Mouse (Mus musculus) R1 (cell line): ENCODE data around the gene Krt10.

Experiments
- DNase-seq: peaks from one replicate; pipeline ENCODE4 v3.0.0-alpha.2; 2018; ENCODE audit warnings: low read depth, low spot score

Gene Krt10

GRCm38 (mm10) chr11:99374803-99375202 is 14.4 kb downstream of the Krt10 start, which contains the start of gene Krt28:
Gene Krt28, minus strand, starts transcription at chr11:99374903.
- DNase-seq, result no peak

- peak; percentile 23 for DNase-seq
These were observed 19.2 kb downstream of the Krt10 start for GRCm38 (mm10) chr11:99369853-99370451.

GRCm38 (mm10) chr11:99369229-99369628 is 19.9 kb downstream of the Krt10 start:
- DNase-seq, result peak; percentile 83

- peak; percentile 52 for DNase-seq
These were observed 22.4 kb downstream of the Krt10 start for GRCm38 (mm10) chr11:99366791-99367190.

GRCm38 (mm10) chr11:99364412-99364811 is 24.8 kb downstream of the Krt10 start:
- peak; percentile 74 for DNase-seq

GRCm38 (mm10) chr11:99361423-99361822 is 27.7 kb downstream of the Krt10 start:
- DNase-seq, result no peak

- no peak for DNase-seq
These were observed 38.2 kb downstream of the Krt10 start, which contains the start of gene Krt27 for GRCm38 (mm10) chr11:99351004-99351403. Gene Krt27, minus strand, starts transcription at chr11:99351104.

GRCm38 (mm10) chr11:99339299-99339847 is 49.8 kb downstream of the Krt10 start:
- no peak for DNase-seq

- no peak for DNase-seq
These were observed 51.3 kb downstream of the Krt10 start, which contains the start of gene Krt26 for GRCm38 (mm10) chr11:99337866-99338265. Gene Krt26, minus strand, starts transcription at chr11:99337966.
